Mouse (Mus musculus) liver, adult (tissue): ENCODE measurements around the gene Rpl19.

Experiments used
- GATA4 ChIP-seq: IDR thresholded peaks from 2 replicates; pipeline ENCODE4 v1.6.1; 2014; ENCODE audit warnings: mild to moderate bottlenecking, low read length; ENCODE audit not compliant: insufficient replicate concordance

Rpl19 gene

DNA sequence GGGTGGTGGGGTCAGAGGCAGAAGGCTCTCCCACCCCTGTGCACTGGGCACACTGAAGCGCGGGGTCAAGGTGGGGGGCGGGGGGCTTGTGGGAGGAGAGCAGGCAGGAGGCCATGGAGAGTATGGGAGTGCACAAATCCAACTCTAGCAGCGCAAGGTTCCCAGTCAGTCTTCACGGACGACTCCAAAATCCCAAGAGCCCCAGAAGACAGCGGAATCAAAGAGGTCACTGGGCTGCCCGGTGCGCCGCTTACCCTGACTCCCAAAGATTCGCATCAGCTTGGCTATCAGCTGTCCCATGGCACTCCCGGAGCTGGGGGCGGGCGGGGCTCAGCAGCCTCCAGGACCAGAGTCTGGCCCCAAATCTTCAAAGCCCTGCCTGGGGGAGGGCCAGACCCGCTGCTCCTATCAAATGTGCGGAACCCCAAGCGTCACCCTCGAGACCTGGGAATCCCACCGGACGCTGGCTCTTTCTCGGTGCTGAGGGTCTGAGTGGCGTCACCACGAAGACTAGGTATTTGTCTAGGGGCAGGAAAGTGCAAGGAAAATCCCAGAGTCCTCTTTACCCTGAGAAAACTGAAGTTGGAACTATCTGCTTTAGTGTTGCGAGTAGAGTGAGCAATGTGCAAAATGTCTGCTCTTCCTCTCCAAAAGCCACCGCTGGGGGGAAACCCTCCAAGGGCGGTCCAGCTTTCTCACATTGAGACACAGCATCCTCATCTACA lies 30.8 kb upstream of the Rpl19 start, which contains the start of gene Arl5c:
Gene Arl5c, minus strand, starts transcription at position 618 of the 725 bp plus-strand sequence.
- TF ChIP-seq GATA4 = no peak

DNA sequence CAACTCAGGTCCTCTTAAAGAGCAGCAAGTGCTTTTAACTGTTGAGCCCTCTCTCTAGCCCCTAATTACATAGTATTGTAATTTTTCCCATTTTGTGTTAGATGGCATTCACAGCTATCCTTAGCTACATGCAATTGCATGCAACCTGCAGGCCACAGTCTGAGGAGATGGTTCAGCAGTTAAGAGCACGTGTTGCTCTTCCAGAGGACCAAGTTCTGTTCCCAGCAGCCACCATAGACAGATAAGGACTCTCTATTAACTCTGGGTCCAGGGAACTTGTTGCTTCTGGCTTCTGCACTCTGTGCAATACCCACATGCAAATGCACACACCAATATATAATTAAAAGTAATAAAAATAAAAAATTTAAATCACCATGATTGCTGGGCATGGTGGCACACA lies 29.8 kb upstream of the Rpl19 start:
- TF ChIP-seq GATA4 = no peak

GRCm38 (mm10) chr11:97997387-97997960 lies 29.0 kb upstream of the Rpl19 start:
- no peak for TF ChIP-seq GATA4

- TF ChIP-seq GATA4 = no peak
These were observed 28.3 kb upstream of the Rpl19 start for GRCm38 (mm10) chr11:97998074-97998793.

DNA sequence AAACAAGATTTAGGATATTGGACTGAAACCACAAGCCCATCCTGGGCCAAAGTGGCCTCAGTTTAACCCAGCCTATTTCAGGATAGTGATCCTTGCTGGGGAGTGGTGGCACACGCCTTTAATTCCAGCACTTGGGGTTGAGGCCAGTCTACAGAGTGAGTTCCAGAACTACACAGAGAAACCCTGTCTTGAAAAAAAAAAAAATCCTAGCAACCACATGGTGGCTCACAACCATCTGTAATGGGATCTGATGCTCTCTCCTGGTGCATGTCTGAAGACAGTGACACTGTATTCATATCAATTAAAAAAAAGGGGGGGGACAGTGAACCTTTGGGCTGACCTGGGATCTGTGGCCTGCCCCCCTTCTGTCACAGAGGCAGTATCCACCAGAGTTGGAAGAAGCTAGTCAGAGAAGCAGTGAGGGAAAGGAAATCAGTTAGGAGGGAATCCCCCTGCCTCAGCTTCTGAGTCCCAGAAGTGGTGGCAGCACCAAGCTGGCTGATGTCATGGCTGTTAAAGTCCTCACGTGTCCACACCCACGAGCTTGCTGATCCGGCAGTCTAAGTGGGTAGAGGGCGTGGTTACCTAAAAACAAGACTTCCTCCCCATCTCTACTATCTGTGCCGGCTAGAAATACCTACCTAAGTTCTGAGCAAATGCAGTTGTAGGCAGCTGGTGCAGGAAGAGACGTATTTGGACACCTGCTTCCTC lies 27.5 kb upstream of the Rpl19 start:
- TF ChIP-seq GATA4 = no peak

GRCm38 (mm10) chr11:97999748-98000147 lies 26.8 kb upstream of the Rpl19 start:
- no peak for TF ChIP-seq GATA4

DNA sequence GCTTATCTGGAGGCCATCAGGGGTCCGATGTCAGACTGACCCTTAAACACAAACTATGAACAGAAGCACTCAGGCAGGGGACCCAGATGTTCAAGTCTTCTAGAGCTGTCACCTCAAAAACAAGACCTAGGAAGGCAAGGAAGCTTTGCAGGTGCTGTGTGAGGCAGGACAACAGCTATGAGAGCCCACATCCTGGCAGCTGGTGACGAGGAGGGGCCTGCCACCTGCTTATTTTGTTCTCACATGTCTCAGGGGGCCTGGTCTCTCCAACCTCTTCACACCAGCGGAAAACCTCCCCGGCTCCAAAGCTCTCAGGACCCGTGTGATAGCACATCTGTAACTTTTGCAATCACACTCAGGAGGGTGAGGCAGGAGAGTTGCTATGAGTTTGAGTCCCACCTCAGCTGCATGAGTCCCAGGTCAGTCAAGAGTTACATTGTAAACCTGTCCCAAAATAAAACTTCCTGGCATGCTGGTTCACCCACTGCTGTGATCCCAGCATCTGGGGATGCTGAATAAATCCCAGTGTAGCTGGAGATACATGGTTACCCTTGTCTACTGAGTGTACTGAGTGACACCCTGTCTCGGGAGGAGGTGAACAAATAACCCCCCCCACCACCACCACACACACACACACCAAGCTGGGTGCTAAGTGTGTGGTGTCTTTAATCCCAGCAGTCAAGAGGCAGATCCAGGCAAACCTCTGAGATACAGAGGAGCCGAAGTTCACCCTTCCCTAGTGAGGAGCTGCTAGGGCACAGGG lies 26.0 kb upstream of the Rpl19 start:
- no peak for TF ChIP-seq GATA4

- no peak for TF ChIP-seq GATA4
These were observed 25.1 kb upstream of the Rpl19 start for GRCm38 (mm10) chr11:98001351-98001824.

DNA sequence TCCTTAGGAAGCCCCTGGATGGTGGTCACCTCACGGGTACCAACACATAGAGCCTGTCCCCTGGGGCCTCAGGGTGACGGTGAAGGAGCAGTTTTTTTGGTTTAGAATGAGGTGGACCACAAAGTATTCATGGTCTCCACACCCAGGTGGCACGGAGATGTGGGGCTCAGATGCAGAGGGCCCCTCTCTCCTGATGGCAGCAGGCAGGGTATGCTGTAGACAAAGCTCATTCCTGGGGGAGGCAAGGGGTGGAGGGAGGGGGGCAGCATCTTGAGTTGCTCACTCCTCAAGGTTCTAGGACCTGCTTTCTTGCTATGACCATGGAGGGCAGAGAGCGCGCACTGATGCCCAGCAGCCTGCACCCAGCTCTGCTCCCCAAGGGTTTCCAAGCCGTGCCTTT lies 24.5 kb upstream of the Rpl19 start:
- TF ChIP-seq GATA4 = no peak

- no peak for TF ChIP-seq GATA4
These were observed 23.9 kb upstream of the Rpl19 start for GRCm38 (mm10) chr11:98002627-98003026.

DNA sequence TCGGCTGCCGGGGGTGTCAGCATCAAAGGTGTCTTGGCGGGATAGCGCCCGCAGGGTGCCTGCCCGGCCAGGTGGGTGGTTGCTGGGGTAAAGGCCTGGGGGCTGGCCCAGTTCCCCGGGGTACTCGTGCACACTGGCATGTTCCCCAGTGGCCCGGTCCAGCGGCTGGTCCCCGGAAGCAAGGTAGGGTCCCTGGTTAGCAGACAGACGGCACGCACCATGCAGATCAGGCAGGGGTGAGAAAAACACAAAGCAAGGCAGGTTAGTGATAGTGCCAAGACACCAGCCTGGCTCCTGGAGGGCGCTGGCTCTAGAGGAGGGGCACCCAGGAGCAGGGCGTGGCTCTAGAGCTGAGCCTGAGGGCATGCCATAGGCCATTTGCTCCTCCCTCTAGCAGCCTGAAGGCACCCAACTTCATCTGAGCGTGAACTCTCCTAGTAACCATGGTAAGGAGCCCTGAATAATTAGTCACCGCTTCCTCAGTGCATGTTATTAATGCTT lies 23.3 kb upstream of the Rpl19 start:
- no peak for TF ChIP-seq GATA4

GRCm38 (mm10) chr11:98004161-98004560 lies 22.3 kb upstream of the Rpl19 start:
- no peak for TF ChIP-seq GATA4

DNA sequence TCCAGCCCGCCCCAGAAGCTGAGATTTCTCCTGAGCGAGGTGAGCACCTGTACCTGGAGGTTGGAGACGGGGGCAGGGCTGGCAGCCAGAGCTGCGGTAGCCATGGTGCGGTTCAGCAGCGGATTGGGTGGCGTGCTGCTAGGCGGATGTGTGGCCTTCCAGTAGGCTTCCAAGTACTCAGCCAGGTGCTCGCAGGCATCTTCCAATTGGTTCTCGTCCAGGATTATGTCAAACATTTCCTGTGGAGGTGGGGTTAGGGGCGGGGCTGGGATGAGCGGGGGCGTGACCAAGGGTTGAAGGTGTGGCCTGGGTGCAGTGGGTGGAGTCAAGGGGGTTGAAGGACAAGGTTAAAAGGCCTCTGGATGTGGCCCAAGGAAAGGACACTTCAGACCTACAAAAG lies 21.4 kb upstream of the Rpl19 start:
- no peak for TF ChIP-seq GATA4

- TF ChIP-seq GATA4 = no peak
These were observed 20.8 kb upstream of the Rpl19 start for GRCm38 (mm10) chr11:98005686-98006085.
